Mouse (Mus musculus): Measurements from ENCODE around the gene Olfr522. TPM values are rescaled to one million over a fixed set of nuclear protein-coding genes. Genes with fewer than 3 reads are reported as not detected.

Olfr522 gene
- polyA plus RNA-seq, 1 experiment from 2014 or later, result not detected

GRCm38 (mm10) chr7:140124382-140124781, 40.2 kb downstream of the Olfr522 start:
- peaks cover 4% of the 10 kb centered on the region; the same call in 1 of the 2 replicates for H3K36me3 ChIP-seq
- H3K4me1 ChIP-seq (replicated peaks), result peaks cover 22% of the 10 kb centered on the region
- no peak overlapping the region for H3K27ac ChIP-seq
- H3K27me3 ChIP-seq (ENCODE audit: insufficient read depth, poor library complexity, severe bottlenecking), result no peaks in the 10 kb centered on the region
- DNase-seq (ENCODE audit: low spot score), result no peak
- WGBS, result 95% methylated on average over 1 of the region's 1 CpGs
- H3K4me3 ChIP-seq, result no peak overlapping the region
- no peaks in the 10 kb centered on the region for H3K9me3 ChIP-seq

- no peak overlapping the region for H3K4me3 ChIP-seq
- no peak for DNase-seq (ENCODE audit: low spot score)
- no peaks in the 10 kb centered on the region for H3K36me3 ChIP-seq
- no peaks in the 10 kb centered on the region for H3K9me3 ChIP-seq
- H3K27ac ChIP-seq, result no peak overlapping the region
- WGBS, result 39% methylated on average over 4 of the region's 4 CpGs
- no peaks in the 10 kb centered on the region for H3K27me3 ChIP-seq (ENCODE audit: insufficient read depth, poor library complexity, severe bottlenecking)
- H3K4me1 ChIP-seq (replicated peaks), result peaks cover 22% of the 10 kb centered on the region
Observed at GRCm38 (mm10) chr7:140122765-140123164, 41.8 kb downstream of the Olfr522 start.

DNA sequence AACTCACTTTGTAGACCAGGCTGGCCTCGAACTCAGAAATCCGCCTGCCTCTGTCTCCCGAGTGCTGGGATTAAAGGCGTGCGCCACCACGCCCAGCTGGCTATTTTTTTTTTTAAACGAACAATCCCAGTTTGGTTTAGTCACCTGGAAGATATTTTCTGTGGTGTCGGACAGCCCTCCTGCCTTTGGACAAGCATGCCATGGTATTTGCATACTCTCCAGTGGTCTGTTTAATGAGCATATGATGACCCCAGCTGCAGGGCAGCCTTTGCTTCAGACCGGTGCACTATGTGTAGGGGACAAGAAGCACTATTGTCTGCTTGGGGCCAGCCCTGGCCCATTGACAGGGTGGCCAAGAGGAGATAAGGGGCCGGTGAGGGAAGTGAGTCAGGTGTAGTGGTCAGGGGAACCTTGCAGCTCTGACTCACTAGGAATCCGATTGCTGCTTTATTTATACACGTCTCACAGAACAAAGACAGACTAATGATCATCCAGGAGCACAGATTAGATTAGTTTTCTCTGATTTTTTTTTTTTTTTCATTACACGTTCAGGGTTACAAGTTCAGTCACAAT, 43.1 kb downstream of the Olfr522 start:
- no peaks in the 10 kb centered on the region for H3K27me3 ChIP-seq (ENCODE audit: insufficient read depth, poor library complexity, severe bottlenecking)
- no peaks in the 10 kb centered on the region for H3K36me3 ChIP-seq
- no peak overlapping the region for H3K4me3 ChIP-seq
- H3K4me1 ChIP-seq (replicated peaks), result peaks cover 21% of the 10 kb centered on the region
- no peak for DNase-seq (ENCODE audit: low spot score)
- no peak overlapping the region for H3K27ac ChIP-seq
- 80% methylated on average over 13 of the region's 13 CpGs for WGBS
- no peaks in the 10 kb centered on the region for H3K9me3 ChIP-seq

DNA sequence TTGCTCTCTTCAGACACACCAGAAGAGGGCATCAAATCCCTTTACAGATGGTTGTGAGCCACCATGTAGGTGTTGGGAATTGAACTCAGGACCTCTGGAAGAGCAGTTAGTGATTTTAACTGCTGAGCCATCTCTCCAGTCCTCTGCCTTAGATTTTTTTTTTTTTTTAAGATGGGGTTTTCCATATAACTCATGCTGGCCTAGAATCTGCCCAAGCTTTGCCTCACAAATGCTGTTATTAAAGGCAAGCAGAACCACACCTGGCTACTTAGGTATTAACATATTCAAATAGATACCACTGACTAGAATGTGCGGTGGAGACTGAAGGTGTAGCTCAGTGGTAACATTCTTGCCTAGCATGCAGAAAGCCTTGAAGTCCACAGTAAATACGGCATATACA, 44.1 kb downstream of the Olfr522 start:
- H3K9me3 ChIP-seq, result no peaks in the 10 kb centered on the region
- no peak overlapping the region for H3K27ac ChIP-seq
- DNase-seq (ENCODE audit: low spot score), result no peak
- H3K4me3 ChIP-seq, result no peak overlapping the region
- WGBS, result 89% methylated on average over 2 of the region's 2 CpGs
- H3K36me3 ChIP-seq, result no peaks in the 10 kb centered on the region
- no peaks in the 10 kb centered on the region for H3K27me3 ChIP-seq (ENCODE audit: insufficient read depth, poor library complexity, severe bottlenecking)
- peaks cover 17% of the 10 kb centered on the region for H3K4me1 ChIP-seq (replicated peaks)

DNA sequence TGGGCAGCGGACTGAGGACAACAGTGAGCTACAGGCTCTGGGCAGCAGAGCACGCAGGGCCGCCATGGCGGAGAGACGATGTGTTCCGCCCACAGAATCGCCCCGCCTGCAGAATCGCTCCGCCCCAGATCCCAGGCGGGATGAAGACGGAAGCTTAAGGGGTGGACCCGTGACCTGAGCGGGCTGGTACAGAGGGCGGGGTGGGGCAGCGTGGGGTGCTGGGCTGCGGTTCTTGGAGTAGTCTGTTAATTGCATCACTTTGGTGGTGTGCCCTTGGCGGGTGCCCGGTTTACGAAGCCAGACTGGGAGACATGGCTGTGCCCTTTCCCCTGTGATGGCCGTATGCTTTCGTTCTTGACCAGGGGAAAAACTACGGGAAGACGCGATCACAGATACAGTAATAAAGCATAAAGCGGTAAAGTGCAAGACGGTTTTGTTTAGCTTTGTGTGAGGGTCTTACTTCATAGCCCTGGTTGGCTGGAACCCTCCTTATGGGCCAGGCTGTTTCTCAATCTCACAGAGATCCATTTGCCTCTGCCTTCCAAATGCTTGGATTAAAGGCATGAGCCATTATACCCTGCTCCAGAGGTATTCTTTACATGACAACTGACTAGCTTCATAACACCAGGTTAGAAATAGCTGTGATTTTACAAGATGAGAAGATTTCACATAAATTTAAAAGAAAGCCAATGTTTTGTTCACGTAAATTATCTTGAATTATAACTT, 48.1 kb downstream of the Olfr522 start, which contains the start of gene Echs1:
Gene Echs1, minus strand, starts transcription at position 148 of the 726 bp plus-strand sequence.
- H3K27me3 ChIP-seq (ENCODE audit: insufficient read depth, poor library complexity, severe bottlenecking), result no peaks in the 10 kb centered on the region
- peak within 1 kb of the TSS; percentile 83 for H3K4me3 ChIP-seq
- peak; percentile 85 for DNase-seq (ENCODE audit: low spot score)
- H3K27ac ChIP-seq, result peak within 1 kb of the TSS; percentile 94
- peaks cover 16% of the 10 kb centered on the region for H3K36me3 ChIP-seq
- peaks cover 14% of the 10 kb centered on the region for H3K4me1 ChIP-seq (replicated peaks)
- no peaks in the 10 kb centered on the region for H3K9me3 ChIP-seq
- WGBS, result 5% methylated on average over 28 of the region's 28 CpGs

DNA sequence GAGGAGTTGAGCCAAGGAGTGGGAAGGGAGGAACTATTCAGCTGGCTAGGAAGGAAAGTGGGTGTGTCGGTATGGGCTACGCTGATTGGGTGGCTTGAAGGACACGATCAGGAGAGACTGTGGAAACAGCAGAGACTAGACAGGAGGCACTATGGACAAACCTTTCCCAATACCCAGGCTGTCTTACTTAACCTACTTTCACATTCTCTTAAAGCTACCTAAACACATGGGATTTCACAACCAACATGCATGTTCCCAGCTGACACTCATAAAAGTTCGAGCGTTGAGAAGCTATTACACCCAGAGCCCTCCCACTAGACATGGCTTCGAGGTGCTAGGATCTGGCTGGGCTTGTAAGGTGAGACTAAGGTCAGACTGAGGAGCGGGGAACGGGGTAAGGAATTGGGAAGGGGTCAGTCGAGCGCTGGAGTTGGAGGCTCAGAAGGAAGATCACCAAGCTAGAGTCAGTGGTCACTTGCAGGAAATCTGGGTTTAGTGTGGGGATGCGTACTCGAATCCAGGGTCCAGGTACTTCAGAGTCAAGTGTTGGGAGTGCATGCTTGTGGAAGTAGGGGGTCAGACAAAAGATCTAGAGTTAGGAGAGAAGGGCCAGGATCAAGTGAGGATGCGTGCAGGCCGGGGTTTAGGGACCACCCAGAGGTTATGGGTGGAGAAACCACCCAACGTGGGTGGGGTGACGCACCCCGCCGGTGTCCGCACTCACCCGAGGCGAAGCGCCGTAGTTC, 48.8 kb downstream of the Olfr522 start, which contains the start of gene Paox:
Gene Paox, plus strand, starts transcription at position 217 of the 746 bp plus-strand sequence.
- H3K4me3 ChIP-seq, result peak within 1 kb of the TSS; percentile 83
- 5% methylated on average over 23 of the region's 23 CpGs for WGBS
- no peaks in the 10 kb centered on the region for H3K9me3 ChIP-seq
- H3K27me3 ChIP-seq (ENCODE audit: insufficient read depth, poor library complexity, severe bottlenecking), result no peaks in the 10 kb centered on the region
- H3K27ac ChIP-seq, result peak within 1 kb of the TSS; percentile 94
- DNase-seq (ENCODE audit: low spot score), result peak; percentile 25
- peaks cover 14% of the 10 kb centered on the region for H3K4me1 ChIP-seq (replicated peaks)
- H3K36me3 ChIP-seq, result peaks cover 23% of the 10 kb centered on the region

DNA sequence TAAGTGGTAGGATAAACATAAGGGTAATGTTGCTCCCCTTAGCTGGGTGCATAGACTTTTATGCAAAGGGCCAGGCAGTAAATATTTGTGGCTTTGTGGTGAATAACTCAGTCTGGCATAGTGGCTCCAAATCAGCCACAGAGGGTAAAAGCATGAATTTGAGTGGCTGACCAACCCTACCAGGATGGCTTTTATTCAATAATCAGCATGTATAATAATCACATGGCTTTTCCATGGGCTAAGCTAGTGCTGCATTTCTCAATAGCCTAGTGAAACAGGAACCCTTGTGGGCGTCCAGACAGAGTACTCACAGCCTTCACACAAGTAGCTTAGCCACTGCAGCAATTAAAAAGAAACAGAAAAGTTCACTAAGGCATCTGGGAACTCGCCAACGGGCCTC, 52.6 kb downstream of the Olfr522 start:
- Histone ChIP-seq H3K27me3 (ENCODE audit: insufficient read depth, poor library complexity, severe bottlenecking) (no peaks in the 10 kb centered on the region), H3K36me3 (peaks cover 61% of the 10 kb centered on the region), H3K4me1 (replicated peaks) (peaks cover 13% of the 10 kb centered on the region), H3K9me3 (no peaks in the 10 kb centered on the region), H3K4me3 (no peak overlapping the region), H3K27ac (no peak overlapping the region)
- no peak for DNase-seq (ENCODE audit: low spot score)
- 66% methylated on average over 3 of the region's 3 CpGs for WGBS

Other genes with a start within 250 kb of the Olfr522 start
- gene Utf1, start 221.0 kb downstream of the Olfr522 start, polyA plus RNA-seq (2016; fragmentation: Nextera tagmentation; extraction: Ambion mirVana), result not detected in 2 replicates
- gene 6430531B16Rik, start 186.0 kb downstream of the Olfr522 start, polyA plus RNA-seq (2016; fragmentation: Nextera tagmentation; extraction: Ambion mirVana), result 1.0 and 1.1 TPM in 2 replicates
- gene Adam8, start 172.2 kb downstream of the Olfr522 start, polyA plus RNA-seq (2016; fragmentation: Nextera tagmentation; extraction: Ambion mirVana), result 2.4 and 4.1 TPM in 2 replicates
- 48.3 and 53.1 TPM in 2 replicates for gene Zfp511, start 128.4 kb downstream of the Olfr522 start, polyA plus RNA-seq (2016; fragmentation: Nextera tagmentation; extraction: Ambion mirVana)
- gene Tubgcp2, start 128.1 kb downstream of the Olfr522 start, polyA plus RNA-seq (2016; fragmentation: Nextera tagmentation; extraction: Ambion mirVana), result 82.2 and 82.5 TPM in 2 replicates
- gene Msx3, start 115.7 kb downstream of the Olfr522 start, polyA plus RNA-seq (2016; fragmentation: Nextera tagmentation; extraction: Ambion mirVana), result 95.9 and 105 TPM in 2 replicates
- 2.7 and 7.2 TPM in 2 replicates for gene Caly, start 82.2 kb downstream of the Olfr522 start, polyA plus RNA-seq (2016; fragmentation: Nextera tagmentation; extraction: Ambion mirVana)
- gene Prap1, start 71.4 kb downstream of the Olfr522 start, polyA plus RNA-seq (2016; fragmentation: Nextera tagmentation; extraction: Ambion mirVana), result not detected in 2 replicates
- gene Fuom, start 62.3 kb downstream of the Olfr522 start, polyA plus RNA-seq (2016; fragmentation: Nextera tagmentation; extraction: Ambion mirVana), result 13.6 and 17.9 TPM in 2 replicates
- 15.7 and 21.7 TPM in 2 replicates for gene Paox, start 49.0 kb downstream of the Olfr522 start, polyA plus RNA-seq (2016; fragmentation: Nextera tagmentation; extraction: Ambion mirVana)
- gene Echs1, start 48.3 kb downstream of the Olfr522 start, polyA plus RNA-seq (2016; fragmentation: Nextera tagmentation; extraction: Ambion mirVana), result 153 and 156 TPM in 2 replicates
- gene Mtg1, start 27.2 kb downstream of the Olfr522 start, polyA plus RNA-seq (2016; fragmentation: Nextera tagmentation; extraction: Ambion mirVana), result 29.4 and 30.1 TPM in 2 replicates
- gene Sprn, start 9.9 kb downstream of the Olfr522 start, polyA plus RNA-seq (2016; fragmentation: Nextera tagmentation; extraction: Ambion mirVana), result 0.46 and 1.4 TPM in 2 replicates
- not detected in 2 replicates for gene Olfr523, start 8.5 kb upstream of the Olfr522 start, polyA plus RNA-seq (2016; fragmentation: Nextera tagmentation; extraction: Ambion mirVana)
- gene Olfr524, start 41.2 kb upstream of the Olfr522 start, polyA plus RNA-seq (2016; fragmentation: Nextera tagmentation; extraction: Ambion mirVana), result not detected in 2 replicates
- gene Cd163l1, start 53.5 kb upstream of the Olfr522 start, polyA plus RNA-seq (2016; fragmentation: Nextera tagmentation; extraction: Ambion mirVana), result not detected in 2 replicates
- gene 5830411N06Rik, start 82.5 kb upstream of the Olfr522 start, polyA plus RNA-seq (2016; fragmentation: Nextera tagmentation; extraction: Ambion mirVana), result not detected in 2 replicates
- gene Olfr525, start 156.1 kb upstream of the Olfr522 start, polyA plus RNA-seq (2016; fragmentation: Nextera tagmentation; extraction: Ambion mirVana), result not detected in 2 replicates
- not detected in 2 replicates for gene Olfr527, start 169.3 kb upstream of the Olfr522 start, polyA plus RNA-seq (2016; fragmentation: Nextera tagmentation; extraction: Ambion mirVana)
- gene Olfr60, start 196.9 kb upstream of the Olfr522 start, polyA plus RNA-seq (2016; fragmentation: Nextera tagmentation; extraction: Ambion mirVana), result not detected in 2 replicates
- gene Olfr530, start 211.6 kb upstream of the Olfr522 start, polyA plus RNA-seq (2016; fragmentation: Nextera tagmentation; extraction: Ambion mirVana), result not detected in 2 replicates
- gene Olfr531, start 238.2 kb upstream of the Olfr522 start, polyA plus RNA-seq (2016; fragmentation: Nextera tagmentation; extraction: Ambion mirVana), result not detected in 2 replicates

Measured in hindbrain, embryonic 10.5 days (tissue).